Mouse (Mus musculus): ENCODE results near the gene Tomm20l. TPM values are rescaled to one million over a fixed set of nuclear protein-coding genes. Genes with fewer than 3 reads are reported as not detected.

Gene Tomm20l
- polyA plus RNA-seq, 1 experiment from 2014 or later = not detected

DNA sequence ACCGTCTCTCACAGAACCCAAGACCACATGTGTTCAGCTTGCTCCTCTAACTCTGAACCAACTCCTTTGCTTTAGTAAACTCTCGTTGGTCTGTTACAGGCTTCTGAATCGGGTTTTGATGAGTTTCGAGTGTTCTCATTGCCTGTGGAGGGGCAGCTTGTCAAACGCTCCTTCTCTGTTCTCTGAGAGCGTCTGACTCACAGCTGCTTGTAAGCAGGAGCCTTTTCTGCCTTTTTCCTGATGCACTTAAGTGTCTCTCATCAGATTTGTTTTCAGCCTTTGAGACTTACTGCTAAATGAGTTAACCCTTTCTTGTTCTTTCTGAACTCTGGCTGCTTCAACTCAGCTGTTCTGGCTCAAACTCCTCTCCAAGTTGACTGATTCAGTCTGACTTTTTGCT is 46.7 kb downstream of the Tomm20l start:
- ATAC-seq (ENCODE audit: insufficient number of reproducible peaks, insufficient read depth, low FRiP score, low TSS enrichment, low read depth) = no peak
- Histone ChIP-seq H3K9ac (no peak overlapping the region), H3K36me3 (peaks cover 80% of the 10 kb centered on the region), H3K9me3 (no peaks in the 10 kb centered on the region), H3K27ac (no peak overlapping the region), H3K4me1 (no peaks in the 10 kb centered on the region), H3K27me3 (no peaks in the 10 kb centered on the region), H3K4me3 (no peak overlapping the region), H3K4me2 (no peak overlapping the region)
- 86% methylated on average over 6 of the region's 6 CpGs for WGBS

DNA sequence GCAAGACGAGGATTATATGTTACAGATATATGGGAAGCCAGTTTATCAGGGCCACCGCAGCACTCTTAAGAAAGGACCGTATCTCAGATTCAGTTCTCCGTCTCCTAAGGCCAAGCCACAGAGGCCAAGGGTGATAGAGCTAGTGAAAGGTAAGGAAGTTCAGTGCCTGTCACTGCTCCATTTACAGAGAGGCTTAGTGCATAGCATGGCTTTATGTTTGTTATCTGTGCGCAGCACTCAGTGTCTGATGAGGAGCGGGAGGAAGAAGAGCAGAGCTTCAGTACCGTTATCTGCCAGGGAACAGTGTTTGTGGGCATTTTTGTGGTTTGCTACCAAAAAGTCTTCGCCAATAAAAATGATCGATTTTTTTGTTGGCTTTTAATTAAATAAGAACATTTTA is 53.2 kb downstream of the Tomm20l start:
- ATAC-seq (ENCODE audit: insufficient number of reproducible peaks, insufficient read depth, low FRiP score, low TSS enrichment, low read depth) = no peak
- Histone ChIP-seq H3K4me1 (no peaks in the 10 kb centered on the region), H3K27ac (no peak overlapping the region), H3K4me3 (no peak overlapping the region), H3K9ac (no peak overlapping the region), H3K36me3 (peaks cover 75% of the 10 kb centered on the region), H3K4me2 (no peak overlapping the region), H3K27me3 (no peaks in the 10 kb centered on the region), H3K9me3 (no peaks in the 10 kb centered on the region)
- WGBS = 92% methylated on average over 9 of the region's 9 CpGs

DNA sequence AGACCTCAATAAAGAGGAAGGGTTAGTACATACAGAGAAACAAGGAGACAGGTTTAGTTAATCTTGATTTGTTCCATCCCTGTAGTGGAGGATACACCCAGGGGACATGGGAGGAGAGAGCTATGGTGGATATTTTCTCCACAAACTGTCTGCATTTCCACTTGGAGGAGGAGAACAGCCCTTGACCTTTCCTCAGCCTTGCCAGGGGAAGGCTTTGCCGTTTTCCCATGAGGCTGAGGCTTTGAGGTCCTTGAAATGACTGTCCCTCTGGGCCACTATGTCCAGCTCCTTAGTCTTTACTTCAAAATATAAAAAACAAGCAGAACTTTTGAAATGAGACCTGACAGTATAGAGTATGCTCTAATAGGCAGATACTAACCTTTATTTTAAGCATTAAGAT is 58.7 kb downstream of the Tomm20l start:
- Histone ChIP-seq H3K9me3 (no peaks in the 10 kb centered on the region), H3K27ac (no peak overlapping the region), H3K36me3 (peaks cover 56% of the 10 kb centered on the region), H3K4me2 (no peak overlapping the region), H3K4me1 (no peaks in the 10 kb centered on the region), H3K27me3 (no peaks in the 10 kb centered on the region), H3K4me3 (no peak overlapping the region), H3K9ac (no peak overlapping the region)
- ATAC-seq (ENCODE audit: insufficient number of reproducible peaks, insufficient read depth, low FRiP score, low TSS enrichment, low read depth) = no peak
- 88% methylated on average over 1 of the region's 1 CpGs for WGBS

Other genes with a start within 250 kb of the Tomm20l start
- 201 and 244 TPM in 2 replicates for gene Actr10, start 173.6 kb upstream of the Tomm20l start, polyA plus RNA-seq (2015; fragmentation: Nextera tagmentation; extraction: Ambion mirVana)
- gene Psma3, start 136.8 kb upstream of the Tomm20l start, polyA plus RNA-seq (2015; fragmentation: Nextera tagmentation; extraction: Ambion mirVana) = 638 and 649 TPM in 2 replicates
- 41.8 and 44.3 TPM in 2 replicates for gene Arid4a, start 95.4 kb upstream of the Tomm20l start, polyA plus RNA-seq (2015; fragmentation: Nextera tagmentation; extraction: Ambion mirVana)
- 85.9 and 91.1 TPM in 2 replicates for gene Timm9, start 25.3 kb downstream of the Tomm20l start, polyA plus RNA-seq (2015; fragmentation: Nextera tagmentation; extraction: Ambion mirVana)
- 15.7 and 18.6 TPM in 2 replicates for gene 2700049A03Rik, start 25.4 kb downstream of the Tomm20l start, polyA plus RNA-seq (2015; fragmentation: Nextera tagmentation; extraction: Ambion mirVana)
- 34.7 and 35.6 TPM in 2 replicates for gene Dact1, start 198.5 kb downstream of the Tomm20l start, polyA plus RNA-seq (2015; fragmentation: Nextera tagmentation; extraction: Ambion mirVana)

All from embryonic facial prominence, embryonic 13.5 days (tissue).